Mouse (Mus musculus): Measurements from ENCODE around the gene Rgs8. TPM values are rescaled to one million over a fixed set of nuclear protein-coding genes. Genes with fewer than 3 reads are reported as not detected.
A peak's percentile ranks its signal among the peaks of the same experiment; 100 is the strongest.

Rgs8 gene
- total RNA-seq, 2 experiments from 2014 or later = 61.1 to 63.2 TPM

- peak overlapping the region; percentile 50; the same call in 1 of the 2 replicates for H3K27ac ChIP-seq
Measured at GRCm38 (mm10) chr1:153660982-153661688, 8.3 kb downstream of the Rgs8 start.

DNA sequence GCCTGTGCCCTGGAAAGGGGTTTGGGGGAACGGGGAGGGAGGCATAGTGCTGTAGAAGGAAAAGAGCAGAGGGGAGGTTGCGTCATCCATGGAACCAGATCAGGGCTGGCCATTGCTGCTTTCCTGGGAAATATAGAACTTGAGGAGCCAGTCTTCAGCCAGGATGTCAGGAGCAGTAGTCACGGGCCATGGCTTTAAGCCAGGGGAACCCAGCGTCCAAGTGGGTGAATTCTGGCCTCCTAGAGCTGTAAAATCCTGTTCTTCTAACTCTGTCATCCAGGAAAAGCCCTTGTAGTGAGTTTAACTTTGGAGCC is 8.8 kb downstream of the Rgs8 start:
- Histone ChIP-seq H3K4me3 (no peak overlapping the region), H3K27ac (no peak overlapping the region)
- no peak for TF ChIP-seq CTCF (IDR thresholded peaks at IDR 0.05)
- DNase-seq (ENCODE audit: extremely low spot score in 1 of 2, low spot score in 2 of 2) = no peak
- intact Hi-C loops (cut with DNase I) = loop anchor here (5.0 kb wide), 1 partner anchor 104 kb away; no protein-coding TSS in a partner anchor

More at GRCm38 (mm10) chr1:153660982-153661688, 8.3 kb downstream of the Rgs8 start:
- H3K4me3 ChIP-seq = peak overlapping the region; percentile 7; the same call in 1 of the 2 replicates
- no peak for TF ChIP-seq CTCF (IDR thresholded peaks at IDR 0.05)
- no peak for DNase-seq (ENCODE audit: extremely low spot score in 1 of 2, low spot score in 2 of 2)
- intact Hi-C loops (cut with DNase I) = loop anchor here (5.0 kb wide), 1 partner anchor 104 kb away; no protein-coding TSS in a partner anchor

GRCm38 (mm10) chr1:153662362-153662761 is 9.5 kb downstream of the Rgs8 start:
- no peak for TF ChIP-seq CTCF (IDR thresholded peaks at IDR 0.05)
- H3K4me3 ChIP-seq = no peak overlapping the region
- H3K27ac ChIP-seq = no peak overlapping the region
- intact Hi-C loops (cut with DNase I) = loop anchor here (5.0 kb wide), 1 partner anchor 105 kb away; no protein-coding TSS in a partner anchor
- DNase-seq (ENCODE audit: extremely low spot score in 1 of 2, low spot score in 2 of 2) = no peak

DNA sequence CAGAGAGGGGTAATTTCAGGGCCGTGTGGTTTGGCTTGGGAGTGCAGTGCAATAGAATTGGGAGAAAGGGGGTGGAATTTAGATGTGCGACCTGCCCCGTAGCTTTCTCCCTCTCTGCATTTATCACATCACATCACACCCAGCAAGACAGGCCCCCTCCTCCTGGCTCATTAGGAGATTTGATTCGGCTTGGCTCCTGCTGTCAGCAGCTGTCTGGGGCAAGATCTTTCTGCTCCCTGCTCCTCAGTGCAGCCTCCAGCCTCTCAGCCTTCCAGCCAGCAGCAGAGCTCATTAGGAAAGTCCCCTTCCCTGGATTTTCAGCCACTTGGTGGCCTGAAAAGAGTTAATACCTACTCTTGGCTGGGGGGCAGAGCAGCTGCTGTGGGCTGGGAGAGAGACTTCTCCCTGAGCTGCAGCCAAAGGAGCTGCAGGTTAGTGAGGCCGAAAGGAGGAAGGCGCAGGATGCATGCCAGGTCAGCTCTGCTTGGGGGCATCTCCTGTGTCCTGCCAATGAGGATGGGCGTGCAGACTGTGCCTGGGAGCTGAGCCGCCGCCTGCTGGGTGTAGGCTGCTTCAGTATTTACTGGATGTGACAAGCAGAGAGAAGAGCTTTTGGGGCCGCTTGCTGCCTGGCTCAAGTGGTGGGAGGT is 12.4 kb downstream of the Rgs8 start:
- Histone ChIP-seq H3K4me3 (peak overlapping the region; percentile 27), H3K27ac (peak overlapping the region; percentile 63)
- DNase-seq (ENCODE audit: extremely low spot score in 1 of 2, low spot score in 2 of 2) = peak; percentile 47 to 57
- intact Hi-C loops (cut with DNase I) = no loop called here
- TF ChIP-seq CTCF (IDR thresholded peaks at IDR 0.05) = peak; percentile 43

- H3K27ac ChIP-seq = peak overlapping the region; percentile 63
- H3K4me3 ChIP-seq = peak overlapping the region; percentile 27
- intact Hi-C loops (cut with DNase I) = no loop called here
- DNase-seq (ENCODE audit: extremely low spot score in 1 of 2, low spot score in 2 of 2) = no peak
- TF ChIP-seq CTCF (IDR thresholded peaks at IDR 0.05) = no peak
Measured at GRCm38 (mm10) chr1:153666236-153666635, 13.4 kb downstream of the Rgs8 start.

- DNase-seq (ENCODE audit: extremely low spot score in 1 of 2, low spot score in 2 of 2) = no peak
- no peak overlapping the region for H3K27ac ChIP-seq
- intact Hi-C loops (cut with DNase I) = no loop called here
- no peak for TF ChIP-seq CTCF (IDR thresholded peaks at IDR 0.05)
- H3K4me3 ChIP-seq = peak overlapping the region; percentile 11; the same call in 1 of the 2 replicates
Measured at GRCm38 (mm10) chr1:153667244-153667727, 14.5 kb downstream of the Rgs8 start.

DNA sequence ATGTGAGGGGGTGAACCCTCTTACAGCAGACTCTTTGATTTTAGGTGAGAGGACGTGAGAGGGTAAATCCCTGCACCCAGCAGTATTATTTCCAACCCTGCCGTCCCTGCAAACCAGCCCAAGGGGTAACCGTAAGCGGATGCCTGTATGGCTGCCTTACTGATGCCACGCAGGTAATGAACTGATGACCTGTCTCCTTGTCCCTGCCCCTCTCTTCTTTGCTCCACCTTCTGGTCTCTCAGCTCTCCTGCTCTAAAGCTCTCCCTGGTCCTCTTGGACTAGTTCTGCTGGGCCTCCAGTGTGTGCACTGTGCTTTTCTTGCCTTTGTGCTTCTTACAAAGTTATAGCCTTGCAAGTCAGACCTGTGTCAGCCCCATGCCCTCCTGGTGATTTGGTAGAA is 15.0 kb downstream of the Rgs8 start:
- Histone ChIP-seq H3K27ac (no peak overlapping the region), H3K4me3 (peak overlapping the region; percentile 11; the same call in 1 of the 2 replicates)
- intact Hi-C loops (cut with DNase I) = no loop called here
- TF ChIP-seq CTCF (IDR thresholded peaks at IDR 0.05) = no peak
- no peak for DNase-seq (ENCODE audit: extremely low spot score in 1 of 2, low spot score in 2 of 2)

- H3K4me3 ChIP-seq = no peak overlapping the region
Measured at GRCm38 (mm10) chr1:153669086-153669485, 16.3 kb downstream of the Rgs8 start.

GRCm38 (mm10) chr1:153669728-153670127 is 16.9 kb downstream of the Rgs8 start:
- no peak for DNase-seq (ENCODE audit: extremely low spot score in 1 of 2, low spot score in 2 of 2)
- no peak overlapping the region for H3K4me3 ChIP-seq
- TF ChIP-seq CTCF (IDR thresholded peaks at IDR 0.05) = no peak
- intact Hi-C loops (cut with DNase I) = no loop called here
- no peak overlapping the region for H3K27ac ChIP-seq

More at GRCm38 (mm10) chr1:153669086-153669485, 16.3 kb downstream of the Rgs8 start:
- TF ChIP-seq CTCF (IDR thresholded peaks at IDR 0.05) = no peak
- no peak overlapping the region for H3K27ac ChIP-seq
- intact Hi-C loops (cut with DNase I) = no loop called here
- no peak for DNase-seq (ENCODE audit: extremely low spot score in 1 of 2, low spot score in 2 of 2)

DNA sequence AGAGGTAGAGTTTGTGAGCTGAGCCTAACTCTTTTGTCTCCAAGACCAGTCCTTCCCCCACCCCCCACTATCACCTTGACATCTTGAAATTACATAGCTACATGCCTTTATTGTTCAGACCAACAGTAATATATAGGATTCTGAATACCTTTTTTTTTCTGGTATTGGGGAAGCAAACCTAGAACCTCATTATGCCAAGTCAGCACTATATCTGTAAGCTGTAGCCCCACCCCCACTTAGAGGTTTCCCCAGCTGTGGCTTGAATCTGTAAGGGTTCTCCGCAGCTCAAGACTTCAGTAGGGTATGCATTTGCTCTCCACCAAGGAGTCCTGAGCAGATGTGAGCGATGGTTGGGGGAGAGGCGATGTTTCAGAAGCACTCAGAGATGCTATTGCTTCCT is 18.5 kb downstream of the Rgs8 start:
- intact Hi-C loops (cut with DNase I) = no loop called here
- no peak for TF ChIP-seq CTCF (IDR thresholded peaks at IDR 0.05)
- DNase-seq (ENCODE audit: extremely low spot score in 1 of 2, low spot score in 2 of 2) = no peak
- Histone ChIP-seq H3K4me3 (no peak overlapping the region), H3K27ac (no peak overlapping the region)

- intact Hi-C loops (cut with DNase I) = no loop called here
- TF ChIP-seq CTCF (IDR thresholded peaks at IDR 0.05) = no peak
- DNase-seq (ENCODE audit: extremely low spot score in 1 of 2, low spot score in 2 of 2) = no peak
- Histone ChIP-seq H3K27ac (no peak overlapping the region), H3K4me3 (no peak overlapping the region)
Measured at GRCm38 (mm10) chr1:153672698-153673097, 19.9 kb downstream of the Rgs8 start.

DNA sequence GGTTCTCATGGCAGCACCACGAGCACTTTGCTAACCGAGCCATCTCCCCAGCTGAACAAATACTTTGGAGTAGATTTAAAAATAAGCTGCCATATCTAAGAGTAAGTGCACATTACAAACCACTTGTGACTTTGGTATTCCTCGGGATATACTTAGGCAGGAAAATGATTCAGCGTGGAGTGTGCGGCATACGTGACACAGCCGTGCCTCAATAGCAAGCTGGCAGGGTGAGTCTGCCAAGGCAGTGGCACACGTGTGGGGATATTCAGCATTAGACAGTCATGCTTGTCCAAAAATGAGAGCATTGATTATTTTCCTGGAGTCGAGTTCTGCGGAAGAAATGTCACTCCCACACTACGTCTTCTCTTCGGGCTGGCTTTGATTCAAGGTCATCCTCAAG is 21.1 kb downstream of the Rgs8 start:
- TF ChIP-seq CTCF (IDR thresholded peaks at IDR 0.05) = no peak
- H3K27ac ChIP-seq = no peak overlapping the region
- H3K4me3 ChIP-seq = no peak overlapping the region
- DNase-seq (ENCODE audit: extremely low spot score in 1 of 2, low spot score in 2 of 2) = no peak
- intact Hi-C loops (cut with DNase I) = no loop called here

Data from left cerebral cortex, adult 2 months (tissue).